Mouse (Mus musculus): ENCODE data around the gene Brpf3.

DNA sequence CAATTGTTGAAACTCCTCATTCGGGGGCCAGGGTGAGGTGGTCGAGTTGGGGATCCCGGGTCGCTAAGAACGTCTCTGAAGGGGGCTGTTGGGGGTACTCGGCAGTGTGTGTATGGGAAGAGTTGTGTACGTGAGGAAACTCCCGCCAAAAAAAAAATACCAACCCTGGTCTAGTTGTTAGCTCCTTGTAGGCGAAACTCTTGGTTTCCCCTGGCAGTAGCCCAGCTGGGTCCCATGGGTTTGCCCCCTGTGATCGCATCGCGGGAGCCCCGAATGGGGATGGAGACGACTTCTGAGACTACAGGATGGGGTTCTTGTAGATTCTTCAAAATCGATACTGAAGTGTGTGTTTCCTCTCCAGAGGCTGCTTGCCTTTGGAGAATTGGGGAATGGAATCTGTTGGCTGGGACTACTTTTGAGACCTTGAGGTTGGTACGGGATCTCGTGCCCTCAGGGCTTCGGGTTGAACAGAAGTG lies 1.2 kb downstream of the Brpf3 start:
- TF ChIP-seq POLR2A (IDR thresholded peaks at IDR 0.05; ENCODE audit: low read depth, low read length) (no peak), CTCF (IDR thresholded peaks at IDR 0.05; ENCODE audit: extremely low read depth, insufficient read length, insufficient replicate concordance, low read depth, low read length) (no peak)

Data from small intestine, adult 2 months (tissue).